Mouse (Mus musculus) liver, postnatal 0 days (tissue): ENCODE measurements at regions not wholly inside any gene's neighbourhood (a gene's known extent, or its start where the extent isn't known, plus 50 kb on each side); places are given as distances from the start of the nearest gene placed in this dataset.

ENCODE experiments used
- ATAC-seq: fragments of 200-750 bp; cut with Nextera tagmentation; 2 replicates; pipeline ENCODE4 v1.8.0; 2017; ENCODE audit warnings: mild to moderate bottlenecking, moderate library complexity
- DNase-seq: peaks from one replicate; pipeline ENCODE4 v3.0.0-alpha.2; 2016
- H3K27ac ChIP-seq: fragments of 300-500 bp; sonication (generic); 2 replicates; pipeline ENCODE4 v1.5.1; 2014; ENCODE audit warnings: antibody characterized with exemption, moderate library complexity, mild to moderate bottlenecking, low read depth
- H3K27me3 ChIP-seq: fragments of 300-500 bp; sonication (generic); 2 replicates; pipeline ENCODE4 v1.6.1; 2014; ENCODE audit warnings: low read length, control low read depth, mixed read lengths; ENCODE audit not compliant: insufficient read depth
- H3K36me3 ChIP-seq: fragments of 300-500 bp; sonication (generic); replicated peaks from 2 replicates; pipeline ENCODE4 v1.6.1; 2014; ENCODE audit warnings: mild to moderate bottlenecking, control low read depth, low read length, moderate library complexity, mixed read lengths; ENCODE audit not compliant: insufficient read depth
- H3K4me1 ChIP-seq: fragments of 300-500 bp; sonication (generic); 2 replicates; pipeline ENCODE4 v1.6.1; 2014; ENCODE audit warnings: antibody characterized with exemption, mild to moderate bottlenecking, control low read depth; ENCODE audit not compliant: insufficient read depth
- H3K4me2 ChIP-seq: fragments of 300-500 bp; sonication (generic); 2 replicates; pipeline ENCODE4 v1.6.1; 2014; ENCODE audit warnings: low read depth, mild to moderate bottlenecking, low read length, moderate library complexity, mixed read lengths
- H3K4me3 ChIP-seq: fragments of 300-500 bp; sonication (generic); 2 replicates; pipeline ENCODE4 v1.5.1; 2014; ENCODE audit warnings: low read depth, low read length
- H3K9ac ChIP-seq: fragments of 300-500 bp; sonication (generic); replicated peaks from 2 replicates; pipeline ENCODE4 v1.6.1; 2014; ENCODE audit warnings: mild to moderate bottlenecking, moderate library complexity
- H3K9me3 ChIP-seq: fragments of 300-500 bp; sonication (generic); 2 replicates; pipeline ENCODE4 v1.6.1; 2016; ENCODE audit warnings: mild to moderate bottlenecking, control low read depth, low read length, mixed read lengths
- CTCF ChIP-seq: sonication (generic); IDR thresholded peaks from 2 replicates; pipeline ENCODE4 v1.5.1; 2016; ENCODE audit warnings: antibody characterized with exemption, low read depth
- EP300 ChIP-seq: IDR thresholded peaks from 2 replicates; pipeline ENCODE4 v1.6.1; 2016; ENCODE audit warnings: antibody characterized with exemption, low read depth, mild to moderate bottlenecking
- WGBS: fragments of 180-500 bp; shearing (Covaris S2); extraction: QIAGEN DNeasy Blood & Tissue Kit; methylation state at CpG from one replicate; pipeline ENCODE4 v1.1.7; 2014; ENCODE audit not compliant: insufficient replicate concordance; 5-methylcytosine and 5-hydroxymethylcytosine counted together

GRCm38 (mm10) chr12:9169008-9169407, 139.2 kb downstream of the Ttc32 start:
- Histone ChIP-seq H3K4me3 (no peak overlapping the region), H3K36me3 (no peaks in the 10 kb centered on the region), H3K27ac (no peak overlapping the region), H3K4me1 (no peaks in the 10 kb centered on the region), H3K27me3 (no peaks in the 10 kb centered on the region), H3K9me3 (no peaks in the 10 kb centered on the region), H3K9ac (no peak overlapping the region), H3K4me2 (no peak overlapping the region)
- ATAC-seq (peak; percentile 73), DNase-seq (no peak)
- TF ChIP-seq EP300 (no peak), CTCF (no peak)
- 53% methylated on average over 3 of the region's 3 CpGs for WGBS

GRCm38 (mm10) chr12:9173680-9174079, 143.9 kb downstream of the Ttc32 start:
- no peak for ATAC-seq
- Histone ChIP-seq H3K9me3 (no peaks in the 10 kb centered on the region), H3K9ac (no peak overlapping the region), H3K4me1 (no peaks in the 10 kb centered on the region), H3K4me3 (no peak overlapping the region), H3K36me3 (no peaks in the 10 kb centered on the region), H3K27me3 (no peaks in the 10 kb centered on the region), H3K27ac (no peak overlapping the region), H3K4me2 (no peak overlapping the region)
- no peak for TF ChIP-seq CTCF
- TF ChIP-seq EP300 = no peak
- no peak for DNase-seq
- WGBS = 14% methylated on average over 1 of the region's 1 CpGs

- H3K4me3 ChIP-seq = no peak overlapping the region
- 65% methylated on average over 9 of the region's 9 CpGs for WGBS
- no peak overlapping the region for H3K9ac ChIP-seq
- DNase-seq = no peak
- H3K27ac ChIP-seq = no peak overlapping the region
- no peak for ATAC-seq
- TF ChIP-seq EP300 (no peak), CTCF (no peak)
- no peaks in the 10 kb centered on the region for H3K36me3 ChIP-seq
- no peaks in the 10 kb centered on the region for H3K9me3 ChIP-seq
- H3K4me2 ChIP-seq = no peak overlapping the region
- H3K27me3 ChIP-seq = no peaks in the 10 kb centered on the region
- no peaks in the 10 kb centered on the region for H3K4me1 ChIP-seq
Observed at GRCm38 (mm10) chr12:9174327-9174726, 144.5 kb downstream of the Ttc32 start.

- ATAC-seq (no peak), DNase-seq (no peak)
- Histone ChIP-seq H3K27me3 (no peaks in the 10 kb centered on the region), H3K4me1 (no peaks in the 10 kb centered on the region), H3K4me3 (no peak overlapping the region), H3K27ac (no peak overlapping the region), H3K4me2 (no peak overlapping the region), H3K36me3 (no peaks in the 10 kb centered on the region), H3K9me3 (no peaks in the 10 kb centered on the region), H3K9ac (no peak overlapping the region)
- WGBS = 58% methylated on average over 2 of the region's 2 CpGs
- TF ChIP-seq CTCF (no peak), EP300 (no peak)
Observed at GRCm38 (mm10) chr12:9176198-9176597, 146.4 kb downstream of the Ttc32 start.

- Histone ChIP-seq H3K4me3 (no peak overlapping the region), H3K27ac (no peak overlapping the region), H3K36me3 (no peaks in the 10 kb centered on the region), H3K9me3 (no peaks in the 10 kb centered on the region), H3K4me2 (no peak overlapping the region), H3K27me3 (no peaks in the 10 kb centered on the region), H3K9ac (no peak overlapping the region), H3K4me1 (no peaks in the 10 kb centered on the region)
- 54% methylated on average over 4 of the region's 4 CpGs for WGBS
- TF ChIP-seq EP300 (no peak), CTCF (no peak)
- DNase-seq (no peak), ATAC-seq (no peak)
Observed at GRCm38 (mm10) chr12:9178626-9179025, 148.8 kb downstream of the Ttc32 start.

GRCm38 (mm10) chr12:9180677-9181076, 150.9 kb downstream of the Ttc32 start:
- 67% methylated on average over 4 of the region's 4 CpGs for WGBS
- Histone ChIP-seq H3K4me1 (no peaks in the 10 kb centered on the region), H3K9me3 (no peaks in the 10 kb centered on the region), H3K27ac (no peak overlapping the region), H3K4me2 (no peak overlapping the region), H3K9ac (no peak overlapping the region), H3K36me3 (no peaks in the 10 kb centered on the region), H3K4me3 (no peak overlapping the region), H3K27me3 (no peaks in the 10 kb centered on the region)
- ATAC-seq (no peak), DNase-seq (no peak)
- TF ChIP-seq CTCF (no peak), EP300 (no peak)

- H3K27ac ChIP-seq = no peak overlapping the region
- WGBS = 74% methylated on average over 5 of the region's 5 CpGs
- ATAC-seq (no peak), DNase-seq (no peak)
- no peaks in the 10 kb centered on the region for H3K27me3 ChIP-seq
- no peaks in the 10 kb centered on the region for H3K4me1 ChIP-seq
- no peak overlapping the region for H3K9ac ChIP-seq
- no peak overlapping the region for H3K4me3 ChIP-seq
- H3K36me3 ChIP-seq = no peaks in the 10 kb centered on the region
- no peak for TF ChIP-seq CTCF
- no peak for TF ChIP-seq EP300
- H3K4me2 ChIP-seq = no peak overlapping the region
- no peaks in the 10 kb centered on the region for H3K9me3 ChIP-seq
Observed at GRCm38 (mm10) chr12:9191721-9192120, 161.9 kb downstream of the Ttc32 start.
